Mouse (Mus musculus): ENCODE measurements around the gene Krtap4-16.
"Not testable (repeated sequence)": the region's sequence is repeated elsewhere in the genome, so short reads cannot be mapped to it uniquely, and the experiment has no call there.

Gene Krtap4-16

GRCm38 (mm10) chr11:99851508-99851907 is at the start of gene Krtap4-16:
Gene Krtap4-16 (minus strand): TSS chr11:99851608.
- DNase-seq (ENCODE audit: low spot score in 2 of 2), result no peak

- DNase-seq (ENCODE audit: low spot score in 2 of 2), result not testable (repeated sequence)
Measured at GRCm38 (mm10) chr11:99878887-99879286, 27.5 kb upstream of the Krtap4-16 start, which contains the start of gene Gm11567. Gene Gm11567 (plus strand): TSS chr11:99879187.

- DNase-seq (ENCODE audit: low spot score in 2 of 2), result not testable (repeated sequence)
Measured at GRCm38 (mm10) chr11:99873089-99873488, 21.7 kb upstream of the Krtap4-16 start, which contains the start of gene Krtap9-1. Gene Krtap9-1 (plus strand): TSS chr11:99873389.

DNA sequence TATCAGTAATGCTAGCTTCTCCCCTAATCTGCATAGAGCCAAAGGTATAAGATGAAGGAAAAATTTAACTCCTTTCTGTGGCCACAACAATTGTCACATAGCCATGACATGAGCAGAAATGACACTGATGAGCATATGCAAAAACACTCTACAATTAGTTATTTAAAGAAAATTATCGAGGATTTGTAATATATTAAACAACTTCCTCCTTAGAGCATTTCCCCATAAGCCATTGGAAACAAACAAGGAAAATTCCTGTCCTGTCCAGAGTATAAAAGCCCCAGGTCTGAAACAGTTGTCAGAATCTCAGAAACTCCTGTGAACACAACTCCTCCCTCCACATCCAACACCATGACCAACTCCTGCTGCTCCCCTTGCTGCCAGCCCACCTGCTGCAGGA is 12.8 kb upstream of the Krtap4-16 start, which contains the start of gene Gm11559:
Gene Gm11559, plus strand, starts transcription at position 301 of the 400 bp plus-strand sequence.
- not testable (repeated sequence) for DNase-seq (ENCODE audit: low spot score in 2 of 2)

DNA sequence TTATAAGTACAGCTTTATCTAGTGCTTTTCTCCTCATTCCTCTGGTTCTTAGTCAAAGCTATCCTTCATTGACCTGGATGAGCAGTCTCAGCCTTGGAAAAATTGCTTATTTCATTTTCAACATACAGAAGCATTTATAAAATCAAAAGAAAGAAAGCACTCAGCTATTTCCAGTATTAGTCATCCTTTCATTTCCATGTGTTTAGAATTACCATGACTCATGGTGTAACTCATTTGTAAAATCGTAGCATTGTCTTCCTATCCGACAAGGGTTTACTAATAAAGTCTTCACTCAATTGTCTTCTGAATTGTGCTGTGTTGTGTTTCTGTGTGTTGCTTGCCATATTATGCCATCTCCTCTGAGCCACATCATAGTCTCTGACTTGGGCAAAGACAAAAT is 7.4 kb upstream of the Krtap4-16 start:
- no peak for DNase-seq (ENCODE audit: low spot score in 2 of 2)

GRCm38 (mm10) chr11:99857617-99858016 is 6.2 kb upstream of the Krtap4-16 start, which contains the start of gene Gm11568:
Gene Gm11568 (plus strand): TSS chr11:99857917.
- DNase-seq (ENCODE audit: low spot score in 2 of 2), result no peak

- no peak for DNase-seq (ENCODE audit: low spot score in 2 of 2)
Measured at GRCm38 (mm10) chr11:99854121-99854520, 2.7 kb upstream of the Krtap4-16 start.

- no peak for DNase-seq (ENCODE audit: low spot score in 2 of 2)
Measured at GRCm38 (mm10) chr11:99846746-99847145, 4.7 kb downstream of the Krtap4-16 start.

- no peak for DNase-seq (ENCODE audit: low spot score in 2 of 2)
Measured at GRCm38 (mm10) chr11:99842185-99842584, 9.2 kb downstream of the Krtap4-16 start.

GRCm38 (mm10) chr11:99837966-99838365 is 13.4 kb downstream of the Krtap4-16 start, which contains the start of gene 2300003K06Rik:
Gene 2300003K06Rik (minus strand): TSS chr11:99838066.
- no peak for DNase-seq (ENCODE audit: low spot score in 2 of 2)

- DNase-seq (ENCODE audit: low spot score in 2 of 2), result not testable (repeated sequence)
Measured at GRCm38 (mm10) chr11:99815566-99815965, 35.8 kb downstream of the Krtap4-16 start, which contains the start of gene Gm11564. Gene Gm11564 (minus strand): TSS chr11:99815666.

DNA sequence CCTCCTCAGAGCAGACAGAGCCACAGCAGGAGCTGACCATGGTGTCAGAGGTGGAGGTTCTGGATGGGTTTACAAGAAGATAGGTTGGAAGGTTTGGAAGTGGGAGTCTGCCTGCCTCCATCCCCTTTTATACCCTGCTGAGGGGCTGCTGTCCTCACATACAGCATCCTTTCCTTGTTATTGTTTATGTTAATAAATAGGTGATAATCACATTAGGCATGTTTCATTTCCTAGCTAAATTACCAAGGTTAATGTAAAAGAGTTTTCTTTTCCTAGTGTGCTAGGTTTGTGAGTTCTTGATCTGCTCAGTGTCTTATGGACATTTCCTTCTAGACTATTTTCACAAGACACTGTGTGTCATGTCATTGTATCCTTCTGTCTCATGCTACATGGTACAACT is 41.6 kb downstream of the Krtap4-16 start, which contains the start of gene Krtap4-13:
Gene Krtap4-13, minus strand, starts transcription at position 101 of the 400 bp plus-strand sequence.
- DNase-seq (ENCODE audit: low spot score in 2 of 2), result not testable (repeated sequence)

- DNase-seq (ENCODE audit: low spot score in 2 of 2), result not testable (repeated sequence)
Measured at GRCm38 (mm10) chr11:99804346-99804745, 47.1 kb downstream of the Krtap4-16 start, which contains the start of gene Gm11554. Gene Gm11554 (minus strand): TSS chr11:99804446.
